Mouse (Mus musculus): ENCODE results near the gene Rnaseh2c.
A peak's percentile ranks its signal among the peaks of the same experiment; 100 is the strongest.

DNA sequence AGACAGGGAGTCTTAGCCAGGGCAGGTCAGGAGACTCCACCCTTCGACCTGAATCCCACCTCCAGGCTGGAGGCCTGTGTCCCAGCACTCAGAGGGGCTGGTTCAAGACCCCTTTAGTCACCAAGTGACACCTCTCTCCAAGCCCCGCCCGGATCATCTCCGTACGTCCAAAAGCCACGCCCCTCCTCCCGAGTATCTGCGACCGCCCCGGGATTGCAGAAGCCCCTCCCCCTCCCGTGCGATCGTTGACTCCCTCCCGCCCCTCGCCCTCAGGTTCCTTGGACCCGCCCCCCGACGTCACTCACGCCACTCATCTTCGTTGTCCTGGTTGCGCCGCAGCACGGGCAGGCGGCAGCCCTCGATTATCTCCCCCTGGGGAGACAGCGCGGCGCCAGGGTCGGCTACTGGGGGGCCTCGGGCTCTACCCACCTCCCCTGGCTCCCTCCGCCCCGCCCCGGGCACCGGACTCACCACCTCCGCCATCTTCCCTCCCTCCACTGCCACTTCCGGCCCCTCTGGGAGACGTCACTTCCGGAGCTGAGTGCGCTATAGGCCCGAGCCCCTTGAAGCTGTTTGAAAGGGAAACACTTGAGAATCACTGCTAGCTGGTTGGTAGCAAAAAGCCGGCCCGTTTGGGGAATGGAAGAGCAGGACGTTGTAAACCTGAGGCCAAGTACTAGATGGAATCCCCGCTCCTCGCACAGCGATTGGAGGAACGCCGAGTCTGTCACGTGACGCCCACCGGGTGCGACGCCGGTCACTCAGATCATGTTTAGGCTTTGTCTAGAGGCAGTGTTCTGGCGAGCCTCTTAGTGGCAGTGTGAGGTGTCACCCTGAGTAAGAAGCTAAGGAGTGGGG lies 8.1 kb downstream of the Rnaseh2c start, which contains the start of gene Kat5:
- TF ChIP-seq EP300 (IDR thresholded peaks at IDR 0.05) = peak; percentile 18; the same call in 1 of the 2 replicates
- peak; percentile 52 for TF ChIP-seq CTCF (IDR thresholded peaks at IDR 0.05)
